ENCODE assay signal across 13 mouse cellular contexts in genomic region chr6:120590191-120590590, GRCm38 (mm10). TPM values are rescaled to one million over a fixed set of nuclear protein-coding genes. Genes with fewer than 3 reads are reported as not detected.
DNase-seq lines count a peak whose midpoint lies in the region; ATAC-seq and TF ChIP-seq lines count a peak whose summit lies in the region.
"Had no signal": no experiment of that assay in that cellular context is flagged by ENCODE, and none has a peak within 500 bp of the region (broad histone marks: within the 10 kb centered on the region; RNA-seq: fewer than 3 reads in every experiment).

No protein-coding gene starts in this region.

- H3K4me3 ChIP-seq in kidney, embryonic 16.5 days (ENCODE audit: low read length), result no peak overlapping the region
- H3K4me3 ChIP-seq in bone marrow, adult 2 months (replicated peaks; ENCODE audit: control insufficient read depth, low read depth, low read length), result no peak overlapping the region
- H3K4me3 ChIP-seq in intestine, postnatal 0 days (ENCODE audit: low read depth, low read length), result no peak overlapping the region
- H3K4me3 ChIP-seq: erythroblast, embryonic 14.5 days; midbrain, embryonic 12.5 days had no signal

- no peaks in the 10 kb centered on the region for H3K27me3 ChIP-seq in kidney, embryonic 16.5 days (ENCODE audit: insufficient read depth, low read length)
- H3K27me3 ChIP-seq in intestine, postnatal 0 days (replicated peaks; ENCODE audit: control insufficient read depth, insufficient read depth, low read length), result no peaks in the 10 kb centered on the region
- H3K27me3 ChIP-seq: midbrain, embryonic 12.5 days had no signal

- H3K4me2 ChIP-seq in kidney, embryonic 16.5 days (replicated peaks; ENCODE audit: low read depth, low read length), result no peak overlapping the region
- no peak overlapping the region for H3K4me2 ChIP-seq in intestine, postnatal 0 days (replicated peaks; ENCODE audit: low read depth)
- H3K4me2 ChIP-seq: midbrain, embryonic 12.5 days had no signal

- DNase-seq in kidney, adult 11 months, result peak; percentile 32
- DNase-seq in adrenal gland, postnatal 14 days, result peak; percentile 74
- peak; percentile 21 to 32 for DNase-seq in heart, postnatal 14 days
- DNase-seq in c-Kit-positive CD71-positive TER-119-positive erythroid progenitor cells, embryonic 14.5 days (ENCODE audit: low spot score), result no peak
- DNase-seq in thymus, postnatal 10 days (ENCODE audit: low spot score in 2 of 2), result no peak
- DNase-seq: lung, adult 18-20 months had no signal

- H3K9ac ChIP-seq in kidney, embryonic 16.5 days (replicated peaks; ENCODE audit: low read length), result no peak overlapping the region
- no peak overlapping the region for H3K9ac ChIP-seq in intestine, postnatal 0 days (ENCODE audit: low read depth, low read length)
- H3K9ac ChIP-seq: midbrain, embryonic 12.5 days had no signal

- intact Hi-C loops in heart, postnatal 14 days (cut with DNase I), result no loop called here

- H3K4me1 ChIP-seq in kidney, embryonic 16.5 days (ENCODE audit: insufficient read depth, low read length), result peaks cover 27% of the 10 kb centered on the region
- peaks cover 1% of the 10 kb centered on the region; the same call in 1 of the 2 replicates for H3K4me1 ChIP-seq in bone marrow, adult 2 months (ENCODE audit: control insufficient read depth, insufficient read depth, low read length)
- no peaks in the 10 kb centered on the region; the same call in 1 of the 2 replicates for H3K4me1 ChIP-seq in intestine, postnatal 0 days (replicated peaks; ENCODE audit: control insufficient read depth, insufficient read depth, low read length)

- H3K36me3 ChIP-seq in kidney, embryonic 16.5 days (ENCODE audit: insufficient read depth, low read length), result no peaks in the 10 kb centered on the region
- H3K36me3 ChIP-seq in intestine, postnatal 0 days (ENCODE audit: control insufficient read depth, insufficient read depth), result no peaks in the 10 kb centered on the region
- H3K36me3 ChIP-seq: G1E; midbrain, embryonic 12.5 days had no signal

- ATAC-seq in kidney, embryonic 16.5 days (ENCODE audit: low FRiP score, low TSS enrichment), result no peak
- ATAC-seq in intestine, postnatal 0 days, result no peak
- ATAC-seq: inflammation-experienced regulatory T-cells, adult 6 months had no signal

- TF ChIP-seq CTCF in bone marrow, adult 2 months (IDR thresholded peaks at IDR 0.05; ENCODE audit: control insufficient read depth, insufficient read depth, low read length), result no peak
- TF ChIP-seq CTCF in intestine, postnatal 0 days (IDR thresholded peaks at IDR 0.05; ENCODE audit: low read depth), result no peak

- H3K27ac ChIP-seq in kidney, embryonic 16.5 days (ENCODE audit: low read length), result no peak overlapping the region
- peak overlapping the region; percentile 34 for H3K27ac ChIP-seq in bone marrow, adult 2 months (ENCODE audit: control insufficient read depth, insufficient read depth, low read depth, low read length, poor library complexity)
- H3K27ac ChIP-seq in intestine, postnatal 0 days (ENCODE audit: low read depth, low read length), result no peak overlapping the region
- H3K27ac ChIP-seq: midbrain, embryonic 12.5 days had no signal

- 66% methylated on average over 2 of the region's 2 CpGs for WGBS in kidney, embryonic 16.5 days
- WGBS in bone marrow, adult 2 months, result 75% methylated on average over 2 of the region's 2 CpGs
- 83% methylated on average over 2 of the region's 2 CpGs for WGBS in intestine, postnatal 0 days

- no peaks in the 10 kb centered on the region for H3K9me3 ChIP-seq in kidney, embryonic 16.5 days (ENCODE audit: low read length)
- H3K9me3 ChIP-seq in intestine, postnatal 0 days (ENCODE audit: control insufficient read depth), result no peaks in the 10 kb centered on the region
- H3K9me3 ChIP-seq: G1E; midbrain, embryonic 12.5 days had no signal

- no peak for TF ChIP-seq POLR2A in bone marrow, adult 2 months (IDR thresholded peaks at IDR 0.05; ENCODE audit: borderline replicate concordance, control insufficient read depth, low read depth, low read length)

RNA-seq across cellular contexts. Expression of gene Hdhd5, which starts 59.1 kb away (rescaled TPM):
- 22.1 and 23.6 TPM in 2 replicates for polyA plus RNA-seq in kidney, embryonic 16.5 days (2015; fragmentation: Nextera tagmentation; extraction: Ambion mirVana)
- total RNA-seq in adrenal gland, postnatal 14 days (2021), result 25.6 and 29.9 TPM in 2 replicates
- polyA plus RNA-seq in bone marrow, adult 2 months (2011; ENCODE audit: insufficient read depth, insufficient read length, low replicate concordance, missing spikeins), result 17.1 and 25.3 TPM in 2 replicates
- 10 to 100 TPM; 20.1 to 21.7 TPM for total RNA-seq in heart, postnatal 14 days (2021)
- polyA plus RNA-seq in intestine, postnatal 0 days (2015; fragmentation: Nextera tagmentation; extraction: Ambion mirVana), result 5.9 and 6.1 TPM in 2 replicates

Comparison
In these comparisons a context has a peak if more than half of its experiments do, and no peak if none do; other contexts are left out.
1. DNase-seq: peak in kidney, adult 11 months (single experiment), adrenal gland, postnatal 14 days (single experiment) and heart, postnatal 14 days (2 of 2); none in c-Kit-positive CD71-positive TER-119-positive erythroid progenitor cells, embryonic 14.5 days (single experiment) and thymus, postnatal 10 days (0 of 2).